Mouse (Mus musculus): ENCODE data around the gene Washc4. TPM values are rescaled to one million over a fixed set of nuclear protein-coding genes. Genes with fewer than 3 reads are reported as not detected.

Washc4 gene
- polyA plus RNA-seq, 1 experiment from 2014 or later: 31.4 TPM

DNA sequence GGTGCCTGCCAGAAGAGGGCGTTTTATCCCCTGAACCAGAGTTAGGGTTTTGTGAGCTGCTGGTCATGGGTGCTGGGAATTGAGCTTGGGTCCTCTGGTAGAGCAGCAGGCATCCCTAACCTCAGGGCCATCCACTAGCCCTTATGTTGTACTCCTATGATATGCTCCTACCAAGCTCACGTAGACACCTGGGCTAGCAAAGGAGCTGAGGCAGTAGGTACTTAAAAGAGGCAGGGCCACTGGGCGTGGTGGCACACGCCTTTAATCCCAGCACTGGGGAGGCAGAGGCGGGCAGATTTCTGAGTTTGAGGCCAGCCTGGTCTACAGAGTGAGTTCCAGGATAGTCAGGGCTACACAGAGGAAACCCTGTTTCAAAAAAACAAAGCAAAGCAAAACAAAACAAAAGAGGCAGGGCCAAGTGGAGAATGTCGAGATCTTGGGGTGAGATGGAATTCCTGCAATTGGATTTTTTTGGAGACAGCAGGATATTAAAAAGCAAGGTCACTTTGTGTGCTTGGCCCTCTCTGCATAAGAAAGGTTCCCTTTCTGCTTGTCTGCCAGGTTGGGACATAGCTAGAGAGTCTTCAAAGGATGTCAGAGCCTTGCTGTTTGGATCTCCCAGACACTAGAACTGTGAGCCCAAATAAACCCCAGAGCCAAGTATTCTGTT lies 4.1 kb upstream of the Washc4 start:
- no peaks in the 10 kb centered on the region for H3K36me3 ChIP-seq
- H3K27me3 ChIP-seq (replicated peaks): no peaks in the 10 kb centered on the region
- 73% methylated on average over 6 of the region's 6 CpGs for WGBS
- H3K9ac ChIP-seq (replicated peaks): no peak overlapping the region
- no peaks in the 10 kb centered on the region for H3K9me3 ChIP-seq (replicated peaks)
- H3K4me1 ChIP-seq: peaks cover 5% of the 10 kb centered on the region; the same call in 1 of the 2 replicates
- H3K27ac ChIP-seq (replicated peaks): no peak overlapping the region
- H3K4me2 ChIP-seq: no peak overlapping the region
- no peak overlapping the region for H3K4me3 ChIP-seq (replicated peaks)
- ATAC-seq (ENCODE audit: low FRiP score): no peak

GRCm38 (mm10) chr10:83540092-83540491 lies 3.5 kb upstream of the Washc4 start:
- Histone ChIP-seq H3K4me3 (replicated peaks) (no peak overlapping the region), H3K36me3 (no peaks in the 10 kb centered on the region), H3K9ac (replicated peaks) (no peak overlapping the region), H3K27me3 (replicated peaks) (no peaks in the 10 kb centered on the region), H3K4me1 (peaks cover 12% of the 10 kb centered on the region), H3K27ac (replicated peaks) (no peak overlapping the region), H3K9me3 (replicated peaks) (no peaks in the 10 kb centered on the region), H3K4me2 (no peak overlapping the region)
- ATAC-seq (ENCODE audit: low FRiP score): no peak
- 34% methylated on average over 3 of the region's 3 CpGs for WGBS

- ATAC-seq (ENCODE audit: low FRiP score): no peak
- H3K4me3 ChIP-seq (replicated peaks): no peak overlapping the region
- H3K4me1 ChIP-seq: peaks cover 23% of the 10 kb centered on the region
- H3K27ac ChIP-seq (replicated peaks): no peak overlapping the region
- no peaks in the 10 kb centered on the region for H3K27me3 ChIP-seq (replicated peaks)
- H3K4me2 ChIP-seq: no peak overlapping the region
- H3K9ac ChIP-seq (replicated peaks): no peak overlapping the region
- WGBS: 70% methylated on average over 7 of the region's 7 CpGs
- no peaks in the 10 kb centered on the region for H3K36me3 ChIP-seq
- no peaks in the 10 kb centered on the region for H3K9me3 ChIP-seq (replicated peaks)
These were observed 1.3 kb upstream of the Washc4 start for GRCm38 (mm10) chr10:83542241-83542640.

GRCm38 (mm10) chr10:83544103-83544479 lies 539 bp downstream of the Washc4 start:
- H3K4me1 ChIP-seq: peaks cover 23% of the 10 kb centered on the region
- no peaks in the 10 kb centered on the region for H3K27me3 ChIP-seq (replicated peaks)
- peak overlapping the region; percentile 62 for H3K4me2 ChIP-seq
- H3K4me3 ChIP-seq (replicated peaks): peak overlapping the region; percentile 76
- peak; percentile 88 for ATAC-seq (ENCODE audit: low FRiP score)
- H3K9ac ChIP-seq (replicated peaks): peak overlapping the region; percentile 91
- under 1% methylated on average over 36 of the region's 41 CpGs for WGBS
- H3K27ac ChIP-seq (replicated peaks): peak overlapping the region; percentile 93
- peaks cover 8% of the 10 kb centered on the region; the same call in 1 of the 2 replicates for H3K36me3 ChIP-seq
- H3K9me3 ChIP-seq (replicated peaks): no peaks in the 10 kb centered on the region

DNA sequence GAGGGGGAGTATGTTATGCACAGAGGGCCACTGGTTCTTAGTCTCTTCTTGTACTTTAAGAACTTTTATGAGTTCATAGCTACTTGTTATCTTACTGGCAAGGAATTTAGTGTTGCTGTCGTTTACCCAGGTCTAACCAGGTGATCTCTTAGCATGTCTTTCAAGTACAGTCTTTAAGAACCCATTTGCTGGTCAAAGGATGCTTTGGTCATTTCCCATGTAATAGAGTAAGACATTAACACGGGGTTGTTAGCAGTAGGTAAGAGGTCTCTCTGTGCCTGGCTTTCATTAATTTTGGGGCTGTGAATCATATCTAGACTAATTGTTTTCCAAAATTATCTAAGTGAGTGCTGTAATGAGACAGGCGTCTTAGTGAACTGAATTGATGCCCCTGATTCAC lies 1.8 kb downstream of the Washc4 start:
- 74% methylated on average over 3 of the region's 3 CpGs for WGBS
- H3K27me3 ChIP-seq (replicated peaks): no peaks in the 10 kb centered on the region
- no peak for ATAC-seq (ENCODE audit: low FRiP score)
- no peaks in the 10 kb centered on the region for H3K9me3 ChIP-seq (replicated peaks)
- H3K36me3 ChIP-seq: peaks cover 16% of the 10 kb centered on the region
- no peak overlapping the region for H3K9ac ChIP-seq (replicated peaks)
- peaks cover 20% of the 10 kb centered on the region for H3K4me1 ChIP-seq
- H3K4me2 ChIP-seq: peak overlapping the region; percentile 62
- H3K27ac ChIP-seq (replicated peaks): no peak overlapping the region
- 0 out of 2 replicates have a peak overlapping the region, but pooled peaks have one; percentile 76 for H3K4me3 ChIP-seq (replicated peaks)

GRCm38 (mm10) chr10:83563005-83563404 lies 19.5 kb downstream of the Washc4 start:
- H3K4me1 ChIP-seq: no peaks in the 10 kb centered on the region
- ATAC-seq (ENCODE audit: low FRiP score): no peak
- H3K27me3 ChIP-seq (replicated peaks): no peaks in the 10 kb centered on the region
- H3K9me3 ChIP-seq (replicated peaks): no peaks in the 10 kb centered on the region
- H3K4me3 ChIP-seq (replicated peaks): no peak overlapping the region
- no peak overlapping the region for H3K9ac ChIP-seq (replicated peaks)
- peaks cover 79% of the 10 kb centered on the region for H3K36me3 ChIP-seq
- H3K4me2 ChIP-seq: no peak overlapping the region
- no peak overlapping the region for H3K27ac ChIP-seq (replicated peaks)

DNA sequence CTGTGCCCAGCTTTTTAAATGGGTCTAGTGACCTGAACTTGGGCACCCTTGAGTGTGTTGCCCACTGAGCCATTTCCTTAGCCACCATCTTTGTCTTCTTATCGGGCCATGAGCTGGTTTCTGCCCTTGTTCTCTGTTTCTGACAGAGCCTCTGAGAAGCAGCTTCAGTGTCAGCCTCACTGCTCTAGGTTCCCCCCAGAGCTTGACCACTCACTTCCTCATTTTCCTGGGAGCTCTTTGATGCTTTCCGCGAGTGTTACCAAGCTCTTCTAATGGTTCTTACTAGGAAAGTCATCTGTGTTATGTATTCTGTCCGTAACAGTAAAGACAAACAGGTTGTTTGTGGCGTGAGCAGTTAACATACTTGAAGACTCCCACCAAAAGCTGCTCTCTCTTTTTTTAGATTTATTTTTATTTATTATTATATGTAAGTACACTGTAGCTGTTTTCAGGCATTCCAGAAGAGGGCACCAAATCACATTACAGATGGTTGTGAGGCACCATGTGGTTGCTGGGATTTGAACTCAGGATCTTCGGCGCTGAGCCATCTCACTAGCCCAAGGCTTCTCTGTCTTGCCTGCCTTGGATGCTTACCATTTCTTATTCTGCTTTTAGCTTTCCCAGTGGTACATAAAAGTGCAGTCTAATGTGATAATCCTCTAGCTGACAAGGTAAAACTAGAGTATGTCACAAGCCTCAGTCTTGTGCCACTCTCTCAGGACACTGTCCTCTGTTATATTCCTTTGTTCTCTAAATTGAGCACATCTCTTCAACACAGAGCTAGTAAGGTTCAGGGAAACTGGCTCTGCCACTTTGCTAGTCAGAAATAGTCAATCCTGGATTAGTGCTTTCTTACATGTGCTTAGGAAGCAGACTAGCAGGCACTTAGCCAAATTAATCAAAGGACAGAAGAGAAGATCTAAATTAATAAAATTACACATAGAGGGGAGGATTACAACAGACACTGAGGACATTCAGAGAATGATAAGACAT lies 22.2 kb downstream of the Washc4 start:
- H3K4me1 ChIP-seq: no peaks in the 10 kb centered on the region
- WGBS: 94% methylated on average over 7 of the region's 7 CpGs
- H3K9me3 ChIP-seq (replicated peaks): no peaks in the 10 kb centered on the region
- ATAC-seq (ENCODE audit: low FRiP score): no peak
- peaks cover 79% of the 10 kb centered on the region for H3K36me3 ChIP-seq
- H3K9ac ChIP-seq (replicated peaks): no peak overlapping the region
- H3K27ac ChIP-seq (replicated peaks): no peak overlapping the region
- no peak overlapping the region for H3K4me2 ChIP-seq
- no peak overlapping the region for H3K4me3 ChIP-seq (replicated peaks)
- H3K27me3 ChIP-seq (replicated peaks): no peaks in the 10 kb centered on the region

GRCm38 (mm10) chr10:83590801-83591200 lies 47.2 kb downstream of the Washc4 start:
- no peak overlapping the region for H3K9ac ChIP-seq (replicated peaks)
- 80% methylated on average over 6 of the region's 6 CpGs for WGBS
- no peak overlapping the region for H3K27ac ChIP-seq (replicated peaks)
- peaks cover 78% of the 10 kb centered on the region for H3K36me3 ChIP-seq
- ATAC-seq (ENCODE audit: low FRiP score): no peak
- H3K4me2 ChIP-seq: no peak overlapping the region
- no peaks in the 10 kb centered on the region for H3K9me3 ChIP-seq (replicated peaks)
- no peaks in the 10 kb centered on the region for H3K4me1 ChIP-seq
- H3K27me3 ChIP-seq (replicated peaks): no peaks in the 10 kb centered on the region
- no peak overlapping the region for H3K4me3 ChIP-seq (replicated peaks)

GRCm38 (mm10) chr10:83592616-83593015 lies 49.1 kb downstream of the Washc4 start:
- 91% methylated on average over 7 of the region's 7 CpGs for WGBS
- no peak for ATAC-seq (ENCODE audit: low FRiP score)
- H3K36me3 ChIP-seq: peaks cover 70% of the 10 kb centered on the region
- H3K4me1 ChIP-seq: no peaks in the 10 kb centered on the region
- H3K9ac ChIP-seq (replicated peaks): no peak overlapping the region
- no peak overlapping the region for H3K27ac ChIP-seq (replicated peaks)
- no peak overlapping the region for H3K4me3 ChIP-seq (replicated peaks)
- H3K4me2 ChIP-seq: no peak overlapping the region
- H3K9me3 ChIP-seq (replicated peaks): no peaks in the 10 kb centered on the region
- H3K27me3 ChIP-seq (replicated peaks): no peaks in the 10 kb centered on the region

DNA sequence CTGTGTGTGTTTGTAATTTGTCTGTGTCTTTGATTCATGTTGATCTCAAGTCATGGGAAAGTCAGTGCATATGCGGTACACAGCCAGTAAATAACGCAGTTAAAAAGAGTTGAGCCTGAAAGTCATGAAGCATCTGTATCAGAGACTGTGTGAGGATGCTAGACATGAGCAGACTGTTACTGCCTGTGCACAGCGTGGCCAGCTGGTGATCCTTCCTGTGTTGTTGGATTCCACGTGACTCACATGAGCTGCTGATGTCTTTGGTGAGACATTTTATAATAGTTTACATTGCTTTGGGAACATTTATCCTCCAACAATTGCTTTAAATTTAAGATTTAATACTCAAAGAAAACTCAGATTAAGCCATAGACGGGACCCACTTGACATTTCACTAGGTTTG lies 51.0 kb downstream of the Washc4 start:
- Histone ChIP-seq H3K27me3 (replicated peaks) (no peaks in the 10 kb centered on the region), H3K4me2 (no peak overlapping the region), H3K4me3 (replicated peaks) (no peak overlapping the region), H3K9ac (replicated peaks) (no peak overlapping the region), H3K27ac (replicated peaks) (no peak overlapping the region), H3K36me3 (peaks cover 67% of the 10 kb centered on the region), H3K9me3 (replicated peaks) (no peaks in the 10 kb centered on the region), H3K4me1 (no peaks in the 10 kb centered on the region)
- ATAC-seq (ENCODE audit: low FRiP score): no peak
- 95% methylated on average over 5 of the region's 5 CpGs for WGBS

DNA sequence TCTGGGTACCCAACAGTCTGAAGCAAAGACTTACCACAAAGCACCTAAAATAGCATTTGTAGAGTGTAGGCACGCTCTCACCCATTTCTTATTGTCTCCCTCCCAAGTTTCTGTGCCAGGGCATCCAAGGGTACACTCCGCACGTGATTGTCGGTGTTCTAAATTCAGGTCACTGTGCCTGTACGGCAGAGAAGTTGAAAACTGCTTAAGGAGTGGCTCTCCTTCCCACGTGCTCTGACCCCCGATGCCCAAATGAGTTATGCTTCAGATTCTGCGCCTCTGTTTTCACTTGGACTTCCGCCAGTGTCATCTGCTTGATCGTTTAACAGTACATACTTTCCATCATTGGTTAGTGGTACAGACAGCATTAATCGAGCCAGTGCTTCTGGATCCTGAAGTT lies 57.1 kb downstream of the Washc4 start:
- 66% methylated on average over 11 of the region's 11 CpGs for WGBS
- Histone ChIP-seq H3K9ac (replicated peaks) (no peak overlapping the region), H3K4me1 (0 out of 2 replicates have a peak, but pooled peaks cover 3% of the 10 kb centered on the region), H3K4me3 (replicated peaks) (no peak overlapping the region), H3K27me3 (replicated peaks) (no peaks in the 10 kb centered on the region), H3K36me3 (peaks cover 46% of the 10 kb centered on the region), H3K9me3 (replicated peaks) (no peaks in the 10 kb centered on the region), H3K27ac (replicated peaks) (no peak overlapping the region), H3K4me2 (no peak overlapping the region)
- no peak for ATAC-seq (ENCODE audit: low FRiP score)

All from neural tube, embryonic 15.5 days (tissue).